Mouse (Mus musculus) lung, postnatal 0 days (tissue): ENCODE measurements around the gene Dock8. TPM values are rescaled to one million over a fixed set of nuclear protein-coding genes. Genes with fewer than 3 reads are reported as not detected.

Experiments used
- ATAC-seq: fragments of 200-750 bp; cut with Nextera tagmentation; 2 replicates; pipeline ENCODE4 v1.8.0; 2017; ENCODE audit warnings: moderate library complexity
- DNase-seq: peaks from one replicate; pipeline ENCODE4 v3.0.0-alpha.2; 2016; ENCODE audit warnings: low spot score
- H3K27ac ChIP-seq: fragments of 300-500 bp; sonication (generic); 2 replicates; pipeline ENCODE4 v1.5.1; 2014; ENCODE audit warnings: antibody characterized with exemption, mild to moderate bottlenecking, low read length, mixed read lengths
- H3K27me3 ChIP-seq: fragments of 300-500 bp; sonication (generic); replicated peaks from 2 replicates; pipeline ENCODE4 v1.6.1; 2014; ENCODE audit warnings: low read length, mixed read lengths; ENCODE audit not compliant: insufficient read depth
- H3K36me3 ChIP-seq: fragments of 300-500 bp; sonication (generic); 2 replicates; pipeline ENCODE4 v1.6.1; 2014; ENCODE audit warnings: low read length, mixed read lengths; ENCODE audit not compliant: insufficient read depth
- H3K4me1 ChIP-seq: fragments of 300-500 bp; sonication (generic); 2 replicates; pipeline ENCODE4 v1.6.1; 2014; ENCODE audit warnings: antibody characterized with exemption, low read depth, low read length, mixed read lengths; ENCODE audit not compliant: insufficient read depth
- H3K4me2 ChIP-seq: fragments of 300-500 bp; sonication (generic); replicated peaks from 2 replicates; pipeline ENCODE4 v1.6.1; 2014; ENCODE audit warnings: low read depth, mild to moderate bottlenecking, low read length, moderate library complexity, mixed read lengths
- H3K4me3 ChIP-seq: fragments of 300-500 bp; sonication (generic); 2 replicates; pipeline ENCODE4 v1.5.1; 2014; ENCODE audit warnings: low read depth, low read length
- H3K9ac ChIP-seq: fragments of 300-500 bp; sonication (generic); replicated peaks from 2 replicates; pipeline ENCODE4 v1.6.1; 2014; ENCODE audit warnings: low read depth, mild to moderate bottlenecking
- H3K9me3 ChIP-seq: fragments of 300-500 bp; sonication (generic); 2 replicates; pipeline ENCODE4 v1.6.1; 2016; ENCODE audit warnings: low read length, mixed read lengths
- CTCF ChIP-seq: IDR thresholded peaks from 2 replicates; pipeline ENCODE4 v1.5.1; 2016; ENCODE audit warnings: antibody characterized with exemption, mild to moderate bottlenecking
- EP300 ChIP-seq: IDR thresholded peaks from 2 replicates; pipeline ENCODE4 v1.6.1; 2016; ENCODE audit warnings: antibody characterized with exemption, mild to moderate bottlenecking, control low read depth
- WGBS: fragments of 180-500 bp; shearing (Covaris S2); extraction: QIAGEN DNeasy Blood & Tissue Kit; methylation state at CpG from one replicate; pipeline ENCODE4 v1.1.7; 2014; 5-methylcytosine and 5-hydroxymethylcytosine counted together
- polyA plus RNA-seq: library from polyadenylated mRNA; unstranded; fragments of >200 nt; fragmentation: Nextera tagmentation; extraction: Ambion mirVana; gene quantifications from 2 replicates; pipeline ENCODE4 v1.2.1, GENCODE M21; 2015

Dock8 gene
- polyA plus RNA-seq, 1 experiment from 2014 or later, result 8.1 TPM

DNA sequence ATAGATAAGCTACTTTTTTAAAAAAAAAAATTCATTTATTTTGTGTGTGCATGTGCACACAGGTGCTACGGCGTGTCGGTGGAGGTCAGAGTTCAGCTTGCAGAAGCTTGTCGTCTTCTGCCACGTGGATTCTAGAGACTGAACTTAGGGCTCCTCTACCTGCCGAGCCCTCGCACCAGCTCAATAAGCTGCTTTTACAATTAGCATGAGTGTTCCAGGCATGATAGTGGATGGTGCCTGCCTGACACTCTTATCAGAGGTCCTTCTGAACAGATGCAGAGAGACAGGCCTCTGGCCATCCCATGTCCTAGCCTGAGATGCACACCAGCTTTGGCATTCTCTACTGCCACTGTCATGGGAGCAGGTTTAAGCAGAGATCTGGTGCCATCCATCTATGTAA is 55.7 kb downstream of the Dock8 start:
- Histone ChIP-seq H3K36me3 (no peaks in the 10 kb centered on the region), H3K4me1 (peaks cover under 1% of the 10 kb centered on the region; the same call in 1 of the 2 replicates), H3K4me2 (no peak overlapping the region), H3K9me3 (no peaks in the 10 kb centered on the region), H3K4me3 (no peak overlapping the region), H3K27me3 (no peaks in the 10 kb centered on the region), H3K9ac (no peak overlapping the region), H3K27ac (no peak overlapping the region)
- DNase-seq, result no peak
- WGBS, result 88% methylated on average over 7 of the region's 7 CpGs
- ATAC-seq, result no peak
- TF ChIP-seq CTCF, result no peak
- no peak for TF ChIP-seq EP300

DNA sequence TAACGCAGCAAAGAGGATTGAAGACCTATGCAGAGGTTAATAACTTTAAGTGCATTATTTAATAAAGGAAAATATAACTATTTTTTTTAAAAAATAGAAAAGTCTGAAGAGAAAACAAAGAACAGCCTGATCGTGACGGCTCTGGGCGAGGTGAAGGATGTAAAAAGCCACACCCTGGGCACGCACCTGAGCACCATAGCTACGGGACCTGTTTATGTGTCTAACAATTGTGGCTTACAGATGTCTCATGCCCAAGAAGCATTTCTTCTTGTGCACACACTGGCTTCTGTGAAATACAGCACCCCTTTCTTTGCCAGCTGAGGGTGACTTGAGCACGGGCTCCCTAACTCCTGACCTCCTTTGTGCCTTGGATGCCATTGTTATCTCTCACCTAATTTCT is 56.2 kb downstream of the Dock8 start:
- TF ChIP-seq EP300, result no peak
- TF ChIP-seq CTCF, result no peak
- no peaks in the 10 kb centered on the region for H3K27me3 ChIP-seq
- no peaks in the 10 kb centered on the region for H3K9me3 ChIP-seq
- DNase-seq (peak; percentile 35), ATAC-seq (no peak)
- no peaks in the 10 kb centered on the region for H3K36me3 ChIP-seq
- no peak overlapping the region for H3K9ac ChIP-seq
- no peak overlapping the region for H3K4me2 ChIP-seq
- no peak overlapping the region for H3K4me3 ChIP-seq
- peaks cover 6% of the 10 kb centered on the region for H3K4me1 ChIP-seq
- no peak overlapping the region for H3K27ac ChIP-seq
- WGBS, result 84% methylated on average over 7 of the region's 7 CpGs

DNA sequence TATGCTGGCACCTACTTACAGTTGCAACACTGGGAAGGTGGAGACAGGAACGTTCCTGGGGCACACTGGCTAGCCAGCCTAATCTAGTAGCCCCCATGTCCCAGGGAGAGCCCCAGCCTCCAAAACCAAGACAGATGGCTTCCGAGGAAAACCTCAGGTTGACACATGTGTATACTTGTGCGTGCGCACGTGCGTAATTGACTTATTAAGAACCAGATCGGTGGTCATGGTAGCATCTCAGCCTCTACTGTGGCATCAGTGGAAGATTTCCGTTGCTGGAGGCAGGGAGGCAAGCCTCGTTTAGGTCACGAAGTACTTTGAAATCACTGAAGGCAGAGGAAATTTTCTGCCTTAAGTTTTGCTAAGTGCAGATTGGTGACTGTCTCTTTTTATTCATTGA is 56.9 kb downstream of the Dock8 start:
- TF ChIP-seq CTCF (no peak), EP300 (no peak)
- Histone ChIP-seq H3K4me3 (no peak overlapping the region), H3K9ac (no peak overlapping the region), H3K4me1 (peaks cover 10% of the 10 kb centered on the region), H3K36me3 (no peaks in the 10 kb centered on the region), H3K27ac (no peak overlapping the region), H3K4me2 (no peak overlapping the region), H3K27me3 (no peaks in the 10 kb centered on the region), H3K9me3 (no peaks in the 10 kb centered on the region)
- 84% methylated on average over 10 of the region's 10 CpGs for WGBS
- DNase-seq (no peak), ATAC-seq (no peak)

DNA sequence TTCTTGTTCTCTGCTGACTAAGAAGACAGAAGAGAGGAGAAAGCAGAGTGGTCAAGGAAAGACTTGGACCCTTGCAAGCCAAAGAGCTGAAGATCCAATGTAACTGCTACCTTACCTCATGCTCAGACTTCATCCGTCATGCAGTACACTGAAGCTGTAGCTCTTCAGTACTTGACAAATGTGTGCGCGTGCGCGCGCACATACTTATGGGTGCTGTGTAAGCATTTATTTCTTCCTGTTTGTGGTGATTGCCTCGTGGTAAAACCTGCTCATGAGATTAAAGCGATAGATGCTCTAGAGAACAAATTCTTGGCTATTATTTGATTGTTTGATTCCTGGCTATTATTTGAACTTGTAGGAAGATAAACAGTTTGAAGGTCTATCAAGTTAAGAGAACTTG is 58.5 kb downstream of the Dock8 start:
- Histone ChIP-seq H3K4me3 (no peak overlapping the region), H3K9ac (no peak overlapping the region), H3K36me3 (no peaks in the 10 kb centered on the region), H3K9me3 (no peaks in the 10 kb centered on the region), H3K4me2 (no peak overlapping the region), H3K27ac (no peak overlapping the region), H3K27me3 (no peaks in the 10 kb centered on the region), H3K4me1 (peaks cover 10% of the 10 kb centered on the region)
- DNase-seq (no peak), ATAC-seq (no peak)
- WGBS, result 84% methylated on average over 8 of the region's 8 CpGs
- TF ChIP-seq EP300, result no peak
- TF ChIP-seq CTCF, result no peak

DNA sequence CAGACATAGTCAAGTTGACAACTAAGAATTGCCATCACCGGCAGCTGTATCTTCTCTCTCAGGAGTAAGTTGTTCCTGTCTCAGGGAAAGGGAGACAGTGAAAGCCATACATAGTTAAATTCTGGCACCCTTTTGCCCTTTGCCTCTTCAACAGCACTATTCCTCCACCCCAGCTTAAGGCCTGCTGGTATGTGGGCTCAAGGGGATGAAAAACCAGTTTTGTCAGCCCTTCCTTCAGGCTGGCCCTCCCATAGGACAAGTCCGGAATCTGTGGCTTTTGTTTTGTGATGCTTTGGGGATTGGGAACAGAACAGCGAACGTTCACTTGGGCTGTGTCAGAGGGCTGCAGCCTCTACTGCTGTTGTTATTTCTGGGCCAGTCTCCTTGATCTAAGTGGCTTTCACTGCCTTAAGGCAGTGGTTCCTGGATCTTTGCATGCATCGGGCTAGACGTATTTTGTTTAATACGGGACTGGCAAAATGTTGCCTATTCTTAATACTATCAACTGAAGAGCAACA is 60.6 kb downstream of the Dock8 start:
- Histone ChIP-seq H3K4me3 (0 out of 2 replicates have a peak overlapping the region, but pooled peaks have one; percentile 14), H3K27ac (no peak overlapping the region), H3K27me3 (no peaks in the 10 kb centered on the region), H3K9me3 (no peaks in the 10 kb centered on the region), H3K4me1 (peaks cover 10% of the 10 kb centered on the region), H3K9ac (no peak overlapping the region), H3K4me2 (peak overlapping the region; percentile 42), H3K36me3 (no peaks in the 10 kb centered on the region)
- DNase-seq (peak; percentile 50), ATAC-seq (peak; percentile 63)
- 45% methylated on average over 7 of the region's 7 CpGs for WGBS
- TF ChIP-seq CTCF (no peak), EP300 (no peak)

DNA sequence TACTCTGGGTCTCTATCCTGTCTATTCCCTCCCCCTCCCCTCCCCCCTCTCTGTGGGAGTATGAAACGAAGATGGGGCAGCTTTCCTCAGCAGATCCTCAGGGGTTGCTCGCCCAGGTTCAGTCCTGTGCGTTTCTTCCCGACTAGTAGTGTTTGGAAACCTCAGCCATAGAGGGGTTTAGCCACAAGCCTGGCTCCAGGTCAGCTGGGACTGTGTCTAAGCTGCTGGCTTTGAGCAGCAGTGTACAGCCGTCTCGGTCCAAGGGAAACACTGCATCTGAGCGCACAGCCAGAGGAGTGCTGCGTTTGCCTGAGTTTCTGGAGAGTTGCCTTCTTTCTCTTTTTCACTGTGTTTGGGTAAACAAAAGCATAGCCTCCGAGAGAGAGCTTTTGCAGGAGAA is 61.0 kb downstream of the Dock8 start:
- Histone ChIP-seq H3K4me3 (peak overlapping the region; percentile 14; the same call in 1 of the 2 replicates), H3K36me3 (no peaks in the 10 kb centered on the region), H3K4me1 (peaks cover 10% of the 10 kb centered on the region), H3K9me3 (no peaks in the 10 kb centered on the region), H3K27ac (no peak overlapping the region; the same call in 1 of the 2 replicates), H3K27me3 (no peaks in the 10 kb centered on the region), H3K4me2 (peak overlapping the region; percentile 42), H3K9ac (no peak overlapping the region)
- TF ChIP-seq CTCF (no peak), EP300 (no peak)
- DNase-seq (peak; percentile 24), ATAC-seq (peak; percentile 54)
- 22% methylated on average over 9 of the region's 9 CpGs for WGBS
